Mouse (Mus musculus) hindbrain, embryonic 10.5 days (tissue): ENCODE data around the gene Mmaa. TPM values are rescaled to one million over a fixed set of nuclear protein-coding genes. Genes with fewer than 3 reads are reported as not detected.

ENCODE experiments used
- DNase-seq: peaks from one replicate; pipeline ENCODE4 v3.0.0-alpha.2; 2017; ENCODE audit warnings: low spot score
- H3K27ac ChIP-seq: fragments of 300-500 bp; sonication (generic); 2 replicates; pipeline ENCODE4 v1.5.1; 2016; ENCODE audit warnings: mild to moderate bottlenecking, moderate library complexity
- H3K27me3 ChIP-seq: fragments of 300-500 bp; sonication (generic); 2 replicates; pipeline ENCODE4 v1.6.1; 2016; ENCODE audit warnings: mild to moderate bottlenecking; ENCODE audit not compliant: poor library complexity, insufficient read depth, severe bottlenecking
- H3K36me3 ChIP-seq: fragments of 300-500 bp; sonication (generic); 2 replicates; pipeline ENCODE4 v1.6.1; 2016; ENCODE audit warnings: mild to moderate bottlenecking, moderate library complexity
- H3K4me1 ChIP-seq: fragments of 300-500 bp; sonication (generic); replicated peaks from 2 replicates; pipeline ENCODE4 v1.6.1; 2016; ENCODE audit warnings: mild to moderate bottlenecking
- H3K4me3 ChIP-seq: fragments of 300-500 bp; sonication (generic); 2 replicates; pipeline ENCODE4 v1.5.1; 2016; ENCODE audit warnings: mild to moderate bottlenecking, moderate library complexity
- H3K9me3 ChIP-seq: fragments of 300-500 bp; sonication (generic); 2 replicates; pipeline ENCODE4 v1.6.1; 2016; ENCODE audit warnings: mild to moderate bottlenecking, moderate library complexity
- WGBS: fragments of 180-500 bp; shearing (Covaris S2); methylation state at CpG from one replicate; pipeline ENCODE4 v1.1.7; 2016; 5-methylcytosine and 5-hydroxymethylcytosine counted together
- polyA plus RNA-seq: library from polyadenylated mRNA; unstranded; fragments of >200 nt; fragmentation: Nextera tagmentation; extraction: Ambion mirVana; gene quantifications from 2 replicates; pipeline ENCODE4 v1.2.1, GENCODE M21; 2016

Mmaa gene
- polyA plus RNA-seq, result 9.2 and 10.7 TPM in 2 replicates

GRCm38 (mm10) chr8:79294610-79295275 lies at the start of gene Mmaa:
Gene Mmaa, minus strand, starts transcription at chr8:79294937.
- H3K27ac ChIP-seq, result peak within 1 kb of the TSS; percentile 97
- H3K9me3 ChIP-seq, result no peaks in the 10 kb centered on the region
- H3K27me3 ChIP-seq, result no peaks in the 10 kb centered on the region
- peak within 1 kb of the TSS; percentile 79 for H3K4me3 ChIP-seq
- DNase-seq, result peak; percentile 97
- WGBS, result under 1% methylated on average over 74 of the region's 74 CpGs
- no peaks in the 10 kb centered on the region for H3K36me3 ChIP-seq
- peaks cover 37% of the 10 kb centered on the region for H3K4me1 ChIP-seq

GRCm38 (mm10) chr8:79341236-79341635 lies 46.5 kb upstream of the Mmaa start:
- Histone ChIP-seq H3K4me3 (no peak overlapping the region), H3K9me3 (no peaks in the 10 kb centered on the region), H3K27ac (no peak overlapping the region), H3K36me3 (peaks cover 95% of the 10 kb centered on the region), H3K27me3 (no peaks in the 10 kb centered on the region), H3K4me1 (no peaks in the 10 kb centered on the region)
- no peak for DNase-seq
- 91% methylated on average over 8 of the region's 8 CpGs for WGBS

- no peak for DNase-seq
- no peak overlapping the region for H3K4me3 ChIP-seq
- no peaks in the 10 kb centered on the region for H3K4me1 ChIP-seq
- H3K27ac ChIP-seq, result no peak overlapping the region
- no peaks in the 10 kb centered on the region for H3K27me3 ChIP-seq
- WGBS, result 83% methylated on average over 9 of the region's 9 CpGs
- H3K9me3 ChIP-seq, result no peaks in the 10 kb centered on the region
- peaks cover 79% of the 10 kb centered on the region for H3K36me3 ChIP-seq
Measured at GRCm38 (mm10) chr8:79339555-79339954, 44.8 kb upstream of the Mmaa start.

DNA sequence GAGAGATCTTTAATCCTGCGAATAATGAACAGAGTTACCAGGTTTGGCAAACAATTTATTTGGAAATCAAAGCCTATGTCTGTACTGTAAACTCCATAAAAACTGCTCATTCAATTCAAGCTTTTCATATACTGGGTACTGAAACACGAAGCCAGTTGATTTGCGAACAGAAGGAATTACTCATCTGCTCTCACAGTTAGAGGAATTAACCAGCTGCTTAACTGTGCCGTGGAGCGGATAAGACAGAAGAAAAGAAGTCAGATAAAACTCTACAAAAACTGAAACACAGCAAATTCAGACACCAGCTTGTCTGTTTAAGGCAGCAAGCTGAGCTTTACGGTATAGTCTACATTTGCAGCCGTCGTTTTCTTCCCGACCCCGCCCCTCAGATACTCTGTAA lies 43.9 kb upstream of the Mmaa start:
- Histone ChIP-seq H3K4me3 (no peak overlapping the region), H3K27ac (no peak overlapping the region), H3K9me3 (peaks cover 2% of the 10 kb centered on the region; the same call in 1 of the 2 replicates), H3K36me3 (peaks cover 70% of the 10 kb centered on the region), H3K27me3 (no peaks in the 10 kb centered on the region), H3K4me1 (no peaks in the 10 kb centered on the region)
- no peak for DNase-seq
- WGBS, result 96% methylated on average over 10 of the region's 10 CpGs

GRCm38 (mm10) chr8:79332109-79332900 lies 37.6 kb upstream of the Mmaa start:
- WGBS, result 91% methylated on average over 22 of the region's 22 CpGs
- peaks cover 6% of the 10 kb centered on the region; the same call in 1 of the 2 replicates for H3K9me3 ChIP-seq
- DNase-seq, result no peak

GRCm38 (mm10) chr8:79331571-79331970 lies 36.8 kb upstream of the Mmaa start:
- Histone ChIP-seq H3K4me3 (no peak overlapping the region), H3K4me1 (no peaks in the 10 kb centered on the region), H3K27ac (no peak overlapping the region), H3K9me3 (peaks cover 6% of the 10 kb centered on the region; the same call in 1 of the 2 replicates), H3K36me3 (peaks cover 3% of the 10 kb centered on the region; the same call in 1 of the 2 replicates), H3K27me3 (no peaks in the 10 kb centered on the region)
- 90% methylated on average over 2 of the region's 2 CpGs for WGBS
- no peak for DNase-seq

More at GRCm38 (mm10) chr8:79332109-79332900, 37.6 kb upstream of the Mmaa start:
- Histone ChIP-seq H3K27ac (no peak overlapping the region), H3K4me1 (no peaks in the 10 kb centered on the region), H3K27me3 (no peaks in the 10 kb centered on the region), H3K36me3 (peaks cover 10% of the 10 kb centered on the region), H3K4me3 (no peak overlapping the region)

GRCm38 (mm10) chr8:79331017-79331416 lies 36.3 kb upstream of the Mmaa start:
- H3K9me3 ChIP-seq, result peaks cover 6% of the 10 kb centered on the region; the same call in 1 of the 2 replicates
- no peak for DNase-seq
- H3K4me1 ChIP-seq, result no peaks in the 10 kb centered on the region
- no peak overlapping the region for H3K27ac ChIP-seq
- no peak overlapping the region for H3K4me3 ChIP-seq
- WGBS, result 89% methylated on average over 9 of the region's 9 CpGs
- H3K27me3 ChIP-seq, result no peaks in the 10 kb centered on the region
- peaks cover 3% of the 10 kb centered on the region; the same call in 1 of the 2 replicates for H3K36me3 ChIP-seq

DNA sequence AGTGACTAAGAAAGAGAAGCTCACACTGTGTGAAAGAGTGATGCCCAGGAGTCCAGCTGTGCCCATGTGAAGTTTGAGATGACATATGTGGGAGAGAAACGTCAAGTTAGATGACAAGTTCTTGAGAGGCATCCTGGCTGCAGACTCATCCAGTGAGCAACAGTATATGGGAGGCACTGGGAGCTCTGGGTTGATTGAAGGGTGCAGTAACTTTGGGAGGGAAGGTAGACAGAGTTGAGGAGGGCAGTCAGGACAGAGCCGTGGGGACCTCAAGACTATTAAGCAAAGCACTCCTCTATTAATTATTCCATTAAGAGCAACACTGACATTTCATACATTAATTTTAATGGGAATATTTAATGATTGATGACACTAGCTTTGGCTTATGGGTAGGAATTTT lies 35.0 kb upstream of the Mmaa start:
- no peak for DNase-seq
- H3K27ac ChIP-seq, result no peak overlapping the region
- peaks cover 6% of the 10 kb centered on the region; the same call in 1 of the 2 replicates for H3K9me3 ChIP-seq
- H3K36me3 ChIP-seq, result 0 out of 2 replicates have a peak, but pooled peaks cover 3% of the 10 kb centered on the region
- no peak overlapping the region for H3K4me3 ChIP-seq
- no peaks in the 10 kb centered on the region for H3K27me3 ChIP-seq
- no peaks in the 10 kb centered on the region for H3K4me1 ChIP-seq
- 76% methylated on average over 2 of the region's 2 CpGs for WGBS

GRCm38 (mm10) chr8:79329182-79329581 lies 34.4 kb upstream of the Mmaa start:
- WGBS, result 89% methylated on average over 4 of the region's 4 CpGs
- Histone ChIP-seq H3K4me3 (no peak overlapping the region), H3K4me1 (no peaks in the 10 kb centered on the region; the same call in 1 of the 2 replicates), H3K27me3 (no peaks in the 10 kb centered on the region), H3K9me3 (peaks cover 6% of the 10 kb centered on the region; the same call in 1 of the 2 replicates), H3K36me3 (0 out of 2 replicates have a peak, but pooled peaks cover 3% of the 10 kb centered on the region), H3K27ac (no peak overlapping the region)
- DNase-seq, result no peak

GRCm38 (mm10) chr8:79325510-79325909 lies 30.8 kb upstream of the Mmaa start:
- no peak overlapping the region for H3K4me3 ChIP-seq
- H3K4me1 ChIP-seq, result no peaks in the 10 kb centered on the region; the same call in 1 of the 2 replicates
- no peak for DNase-seq
- H3K27me3 ChIP-seq, result no peaks in the 10 kb centered on the region
- 88% methylated on average over 6 of the region's 6 CpGs for WGBS
- no peak overlapping the region for H3K27ac ChIP-seq
- no peaks in the 10 kb centered on the region for H3K9me3 ChIP-seq
- H3K36me3 ChIP-seq, result no peaks in the 10 kb centered on the region

DNA sequence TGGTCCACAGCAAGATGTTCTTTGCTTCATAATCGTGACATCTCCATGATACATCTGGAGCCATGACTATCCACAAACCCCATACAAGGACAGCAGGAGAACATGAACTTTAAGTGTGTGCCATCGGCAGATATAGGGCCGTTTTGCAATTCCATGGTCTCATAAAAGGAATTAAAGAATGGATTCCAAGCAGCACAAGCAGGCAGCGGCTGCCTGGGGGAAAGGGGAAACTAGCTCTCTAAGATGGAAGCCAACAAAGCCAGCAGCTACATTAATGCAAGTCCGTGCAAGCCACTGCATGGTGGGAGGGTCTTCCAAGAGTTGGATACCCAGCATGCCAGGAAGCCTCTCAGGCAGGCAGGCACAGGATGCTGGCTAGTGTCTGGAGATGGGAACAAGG lies 30.2 kb upstream of the Mmaa start:
- Histone ChIP-seq H3K4me3 (no peak overlapping the region), H3K36me3 (no peaks in the 10 kb centered on the region), H3K9me3 (no peaks in the 10 kb centered on the region), H3K27ac (no peak overlapping the region), H3K27me3 (no peaks in the 10 kb centered on the region), H3K4me1 (no peaks in the 10 kb centered on the region; the same call in 1 of the 2 replicates)
- WGBS, result 80% methylated on average over 5 of the region's 5 CpGs
- no peak for DNase-seq

GRCm38 (mm10) chr8:79324036-79324435 lies 29.3 kb upstream of the Mmaa start:
- WGBS, result 75% methylated on average over 3 of the region's 3 CpGs
- Histone ChIP-seq H3K4me3 (no peak overlapping the region), H3K9me3 (no peaks in the 10 kb centered on the region), H3K36me3 (no peaks in the 10 kb centered on the region), H3K4me1 (no peaks in the 10 kb centered on the region; the same call in 1 of the 2 replicates), H3K27me3 (no peaks in the 10 kb centered on the region), H3K27ac (no peak overlapping the region)
- DNase-seq, result no peak

DNA sequence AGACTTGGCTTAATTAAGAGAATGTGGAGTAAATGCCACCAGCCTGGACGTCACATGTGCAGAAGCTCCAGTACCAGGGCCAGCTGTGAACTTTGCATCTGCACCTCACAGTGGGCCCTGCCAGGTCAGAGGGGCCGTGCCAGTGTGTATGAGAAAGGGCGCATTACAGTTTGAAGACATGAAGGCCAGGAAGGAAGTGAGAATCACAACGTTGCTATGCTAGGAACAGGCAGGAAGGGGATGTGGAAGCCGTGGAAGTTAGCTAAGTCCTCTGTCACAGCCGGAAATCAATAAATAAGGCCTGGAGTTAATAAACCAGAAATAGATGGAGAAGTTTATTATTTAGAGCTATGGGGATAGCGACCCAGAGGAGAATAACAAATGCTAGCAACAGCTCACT lies 28.4 kb upstream of the Mmaa start:
- Histone ChIP-seq H3K9me3 (no peaks in the 10 kb centered on the region), H3K36me3 (no peaks in the 10 kb centered on the region), H3K27ac (no peak overlapping the region), H3K4me3 (no peak overlapping the region), H3K27me3 (no peaks in the 10 kb centered on the region), H3K4me1 (no peaks in the 10 kb centered on the region; the same call in 1 of the 2 replicates)
- no peak for DNase-seq
- WGBS, result 66% methylated on average over 7 of the region's 7 CpGs
